8 mouse cellular contexts compared by ENCODE assay signal in the genomic region with DNA sequence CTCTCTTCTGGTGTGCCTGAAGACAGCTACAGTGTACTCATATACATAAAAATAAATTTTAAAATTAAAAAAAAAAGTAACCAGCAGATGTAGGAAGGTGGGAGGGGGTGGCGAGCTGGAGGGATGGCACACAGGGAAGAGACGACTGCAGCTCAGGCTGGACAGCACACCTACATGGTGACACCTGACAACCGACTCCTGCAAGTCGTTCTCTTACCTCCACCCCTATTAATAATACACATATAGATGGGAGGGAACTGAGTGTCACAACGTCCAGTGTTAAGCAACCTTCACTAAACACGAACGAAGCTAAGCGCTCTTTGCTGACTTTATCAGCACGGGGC. TPM values are rescaled to one million over a fixed set of nuclear protein-coding genes. Genes with fewer than 3 reads are reported as not detected.
DNase-seq lines count a peak whose midpoint lies in the region; ATAC-seq and TF ChIP-seq lines count a peak whose summit lies in the region.

No protein-coding gene starts in this region.

- no peaks in the 10 kb centered on the region for H3K9me3 ChIP-seq in liver, embryonic 12.5 days (replicated peaks)

- H3K4me1 ChIP-seq in testis, adult 2 months (ENCODE audit: control insufficient read depth, insufficient read depth, low read length): peaks cover 9% of the 10 kb centered on the region
- H3K4me1 ChIP-seq in liver, embryonic 12.5 days: peaks cover 24% of the 10 kb centered on the region

- no peak for DNase-seq in frontal cortex, postnatal 14 days (ENCODE audit: low spot score in 2 of 2)
- no peak for DNase-seq in testis, postnatal 14 days (ENCODE audit: low spot score)
- no peak for DNase-seq in urinary bladder, postnatal 36 days (ENCODE audit: low spot score in 2 of 2)
- no peak for DNase-seq in urinary bladder, adult 2 months (ENCODE audit: low spot score)
- no peak for DNase-seq in embryo, embryonic 9.5 days (ENCODE audit: extremely low spot score)

- H3K27me3 ChIP-seq in testis, adult 2 months (ENCODE audit: control insufficient read depth, insufficient read depth, low read length): no peaks in the 10 kb centered on the region
- no peaks in the 10 kb centered on the region for H3K27me3 ChIP-seq in liver, embryonic 12.5 days (replicated peaks)

- TF ChIP-seq POLR2A in testis, adult 2 months (IDR thresholded peaks at IDR 0.05; ENCODE audit: control insufficient read depth, low read depth, low read length): no peak

- H3K36me3 ChIP-seq in testis, adult 2 months (ENCODE audit: control insufficient read depth, insufficient read depth, low read length): no peaks in the 10 kb centered on the region; the same call in 1 of the 2 replicates
- peaks cover 41% of the 10 kb centered on the region for H3K36me3 ChIP-seq in liver, embryonic 12.5 days

- no peak for TF ChIP-seq CTCF in testis, adult 2 months (IDR thresholded peaks at IDR 0.05; ENCODE audit: control insufficient read depth, insufficient read depth, insufficient replicate concordance, low read depth, low read length)

- WGBS in liver, embryonic 12.5 days (ENCODE audit: insufficient replicate concordance): 2% methylated on average over 9 of the region's 9 CpGs

- H3K4me2 ChIP-seq in liver, embryonic 12.5 days: peak overlapping the region; percentile 83

- H3K9ac ChIP-seq in liver, embryonic 12.5 days: peak overlapping the region; percentile 86

- H3K27ac ChIP-seq in testis, adult 2 months (ENCODE audit: control insufficient read depth, insufficient read depth, low read depth, low read length): peak overlapping the region; percentile 41; the same call in 1 of the 2 replicates
- H3K27ac ChIP-seq in liver, embryonic 12.5 days: peak overlapping the region; percentile 95

- peak overlapping the region; percentile 95 for H3K4me3 ChIP-seq in testis, adult 2 months (ENCODE audit: control insufficient read depth, low read depth, low read length)
- peak overlapping the region; percentile 81 for H3K4me3 ChIP-seq in liver, embryonic 12.5 days

- ATAC-seq in frontal cortex, adult (ENCODE audit: low TSS enrichment): peak; percentile 17; the same call in 1 of the 2 replicates
- ATAC-seq in liver, embryonic 12.5 days: peak; percentile 33; the same call in 1 of the 2 replicates

RNA-seq across cellular contexts. Expression of gene Yeats4, which starts 0.6 kb away (rescaled TPM):
- 43.3 and 44.1 TPM in 2 replicates for polyA plus RNA-seq in testis, adult 2 months (2012; rRNA removed)
- 54.0 and 61.9 TPM in 2 replicates for polyA plus RNA-seq in liver, embryonic 12.5 days (2016; fragmentation: Nextera tagmentation; extraction: Ambion mirVana)
- polyA plus RNA-seq in urinary bladder, adult 2 months (2012; rRNA removed): 33.5 and 37.8 TPM in 2 replicates

RNA-seq across cellular contexts. Expression of gene 9530003J23Rik, which starts 14.8 kb away (rescaled TPM):
- polyA plus RNA-seq in testis, adult 2 months (2012; rRNA removed): 0.18 and 0.33 TPM in 2 replicates
- not detected in 2 replicates for polyA plus RNA-seq in liver, embryonic 12.5 days (2016; fragmentation: Nextera tagmentation; extraction: Ambion mirVana)
- not detected in 2 replicates for polyA plus RNA-seq in urinary bladder, adult 2 months (2012; rRNA removed)

RNA-seq across cellular contexts. Expression of gene Lyz2, which starts 58.4 kb away (rescaled TPM):
- polyA plus RNA-seq in testis, adult 2 months (2012; rRNA removed): 12.7 and 15.4 TPM in 2 replicates
- 115 and 120 TPM in 2 replicates for polyA plus RNA-seq in liver, embryonic 12.5 days (2016; fragmentation: Nextera tagmentation; extraction: Ambion mirVana)
- 437 and 439 TPM in 2 replicates for polyA plus RNA-seq in urinary bladder, adult 2 months (2012; rRNA removed)
